Mouse (Mus musculus) intestine, embryonic 14.5 days (tissue): ENCODE results near the gene Tfap2e. TPM values are rescaled to one million over a fixed set of nuclear protein-coding genes. Genes with fewer than 3 reads are reported as not detected.
A peak's percentile ranks its signal among the peaks of the same experiment; 100 is the strongest.

ENCODE experiments used
- ATAC-seq: fragments of 200-750 bp; cut with Nextera tagmentation; replicated peaks from 2 replicates; pipeline ENCODE4 v1.8.0; 2017; ENCODE audit warnings: low read depth, moderate number of reproducible peaks, moderate TSS enrichment, moderate library complexity; ENCODE audit not compliant: low FRiP score, low TSS enrichment
- DNase-seq: peaks from one replicate; pipeline ENCODE4 v3.0.0-alpha.2; 2018; ENCODE audit warnings: low spot score
- H3K27ac ChIP-seq: fragments of 300-500 bp; sonication (generic); 2 replicates; pipeline ENCODE4 v1.5.1; 2014; ENCODE audit warnings: low read depth, mild to moderate bottlenecking, control low read depth
- H3K27me3 ChIP-seq: fragments of 300-500 bp; sonication (generic); replicated peaks from 2 replicates; pipeline ENCODE4 v1.6.1; 2014; ENCODE audit warnings: low read length, control low read depth; ENCODE audit not compliant: control insufficient read depth, insufficient read depth
- H3K36me3 ChIP-seq: fragments of 300-500 bp; sonication (generic); 2 replicates; pipeline ENCODE4 v1.6.1; 2014; ENCODE audit warnings: low read length, control low read depth; ENCODE audit not compliant: control insufficient read depth, insufficient read depth
- H3K4me1 ChIP-seq: fragments of 300-500 bp; sonication (generic); replicated peaks from 2 replicates; pipeline ENCODE4 v1.6.1; 2014; ENCODE audit warnings: low read length, control low read depth, mixed read lengths; ENCODE audit not compliant: control insufficient read depth, insufficient read depth
- H3K4me2 ChIP-seq: fragments of 300-500 bp; sonication (generic); 2 replicates; pipeline ENCODE4 v1.6.1; 2014; ENCODE audit warnings: low read length
- H3K4me3 ChIP-seq: fragments of 300-500 bp; sonication (generic); 2 replicates; pipeline ENCODE4 v1.5.1; 2014; ENCODE audit warnings: low read depth, low read length, control low read depth, mixed read lengths
- H3K9ac ChIP-seq: fragments of 300-500 bp; sonication (generic); 2 replicates; pipeline ENCODE4 v1.6.1; 2014; ENCODE audit warnings: mild to moderate bottlenecking, low read length
- H3K9me3 ChIP-seq: fragments of 300-500 bp; sonication (generic); 2 replicates; pipeline ENCODE4 v1.6.1; 2016; ENCODE audit warnings: low read length, control low read depth; ENCODE audit not compliant: control insufficient read depth
- WGBS: fragments of 180-500 bp; shearing (Covaris S2); extraction: QIAGEN DNeasy Blood & Tissue Kit; methylation state at CpG from one replicate; pipeline ENCODE4 v1.1.7; 2014; 5-methylcytosine and 5-hydroxymethylcytosine counted together
- polyA plus RNA-seq: library from polyadenylated mRNA; unstranded; fragments of >200 nt; fragmentation: Nextera tagmentation; extraction: Ambion mirVana; gene quantifications from 2 replicates; pipeline ENCODE4 v1.2.1, GENCODE M21; 2014

Gene Tfap2e
- not detected in 2 replicates for polyA plus RNA-seq

DNA sequence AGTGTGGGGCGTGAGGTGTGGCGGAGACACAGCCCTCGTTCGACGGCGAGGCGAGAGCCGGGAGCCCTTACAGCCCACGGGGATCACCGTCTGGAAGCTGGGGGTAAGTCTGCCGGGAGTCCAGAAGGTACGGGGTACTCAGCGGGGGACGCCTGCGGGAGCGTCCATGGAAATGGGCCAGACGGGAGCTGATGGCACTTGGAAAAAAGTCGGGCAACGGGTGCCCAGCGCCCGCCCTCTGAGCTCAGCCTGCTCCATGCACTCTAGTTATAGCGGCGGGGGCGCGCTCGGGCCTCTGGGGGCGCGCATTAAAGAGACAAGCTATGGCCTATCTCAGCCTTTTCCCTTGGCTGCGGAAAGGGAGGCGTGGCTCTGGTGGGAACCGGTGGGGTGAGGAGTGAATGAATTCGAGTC lies at the start of gene Tfap2e:
TSS of gene Tfap2e (minus strand) at position 240 of the 414 bp plus-strand sequence.
- H3K4me3 ChIP-seq: peak within 1 kb of the TSS; percentile 25
- H3K4me1 ChIP-seq: no peaks in the 10 kb centered on the region; the same call in 1 of the 2 replicates
- H3K4me2 ChIP-seq: peak within 1 kb of the TSS; percentile 45
- 0 out of 2 replicates have a peak within 1 kb of the TSS, but pooled peaks have one; percentile 5 for H3K9ac ChIP-seq
- no peaks in the 10 kb centered on the region for H3K36me3 ChIP-seq
- WGBS: 3% methylated on average over 32 of the region's 32 CpGs
- DNase-seq (peak; percentile 79), ATAC-seq (peak; percentile 54; the same call in 1 of the 2 replicates)
- H3K27ac ChIP-seq: no peak within 1 kb of the TSS
- peaks cover 80% of the 10 kb centered on the region for H3K27me3 ChIP-seq
- no peaks in the 10 kb centered on the region for H3K9me3 ChIP-seq

- DNase-seq (peak; percentile 43), ATAC-seq (no peak)
- whole genome bisulfite sequencing: 72% methylated on average over 8 of the region's 8 CpGs
Observed at GRCm38 (mm10) chr4:126782996-126783395, 47.0 kb upstream of the Tfap2e start.

DNA sequence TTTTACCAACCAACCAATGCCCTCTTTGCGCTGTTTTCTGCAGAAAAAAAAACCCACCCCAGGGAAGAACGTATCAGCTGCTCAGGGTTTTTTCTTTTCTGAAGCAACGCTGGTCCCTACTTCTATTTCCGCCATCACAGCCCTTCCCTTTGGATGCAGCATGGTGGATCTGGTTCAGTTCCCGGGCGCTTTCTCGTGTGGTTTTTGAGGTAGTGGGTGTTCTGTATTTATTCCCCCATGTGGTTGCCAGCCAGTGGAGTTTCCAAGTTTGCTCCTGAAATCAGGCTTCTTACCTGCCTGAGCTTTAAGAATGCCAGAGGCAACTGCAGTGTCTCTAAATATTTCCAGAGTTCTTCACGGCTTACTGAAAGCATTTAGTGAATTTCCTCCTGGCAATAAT lies 46.5 kb upstream of the Tfap2e start:
- Histone ChIP-seq H3K4me3 (no peak overlapping the region), H3K4me1 (no peaks in the 10 kb centered on the region), H3K27me3 (no peaks in the 10 kb centered on the region), H3K27ac (no peak overlapping the region), H3K9me3 (no peaks in the 10 kb centered on the region), H3K4me2 (no peak overlapping the region), H3K9ac (no peak overlapping the region), H3K36me3 (no peaks in the 10 kb centered on the region)
- WGBS: 91% methylated on average over 8 of the region's 8 CpGs
- DNase-seq: peak; percentile 23
- no peak for ATAC-seq

More at GRCm38 (mm10) chr4:126782996-126783395, 47.0 kb upstream of the Tfap2e start:
- Histone ChIP-seq H3K9me3 (no peaks in the 10 kb centered on the region), H3K4me2 (no peak overlapping the region), H3K4me3 (no peak overlapping the region), H3K4me1 (no peaks in the 10 kb centered on the region), H3K27ac (no peak overlapping the region), H3K27me3 (no peaks in the 10 kb centered on the region), H3K36me3 (no peaks in the 10 kb centered on the region), H3K9ac (no peak overlapping the region)

DNA sequence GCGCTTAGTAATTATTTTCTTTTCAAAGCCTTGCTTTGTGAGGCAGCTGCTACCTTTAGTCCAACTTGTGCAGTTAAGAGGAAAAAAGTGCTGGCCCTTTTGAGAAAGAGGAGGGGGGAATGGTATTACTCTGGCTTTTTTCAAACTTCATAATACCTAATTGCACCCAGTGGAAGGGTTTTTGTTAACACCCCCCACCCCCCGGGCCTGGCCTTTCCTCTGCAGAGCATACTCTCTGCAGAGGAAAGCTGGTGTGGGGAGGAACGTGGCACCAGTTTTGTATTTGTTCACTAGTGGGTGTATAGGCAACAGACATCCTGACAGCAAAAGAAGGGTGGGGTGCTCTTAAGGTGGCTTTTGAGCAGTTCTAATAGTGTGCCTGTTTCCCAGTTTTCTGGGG lies 45.8 kb upstream of the Tfap2e start:
- no peaks in the 10 kb centered on the region for H3K4me1 ChIP-seq
- DNase-seq (no peak), ATAC-seq (no peak)
- H3K4me2 ChIP-seq: no peak overlapping the region
- no peaks in the 10 kb centered on the region for H3K9me3 ChIP-seq
- H3K27ac ChIP-seq: no peak overlapping the region
- H3K4me3 ChIP-seq: no peak overlapping the region
- no peak overlapping the region for H3K9ac ChIP-seq
- no peaks in the 10 kb centered on the region for H3K36me3 ChIP-seq
- no peaks in the 10 kb centered on the region for H3K27me3 ChIP-seq
- 77% methylated on average over 3 of the region's 3 CpGs for WGBS

- H3K4me2 ChIP-seq: no peak overlapping the region
- peak; percentile 33 for DNase-seq
- H3K27me3 ChIP-seq: no peaks in the 10 kb centered on the region
- no peak overlapping the region for H3K9ac ChIP-seq
- no peaks in the 10 kb centered on the region for H3K36me3 ChIP-seq
- H3K9me3 ChIP-seq: no peaks in the 10 kb centered on the region
- H3K4me1 ChIP-seq: no peaks in the 10 kb centered on the region
- ATAC-seq: no peak
- no peak overlapping the region for H3K27ac ChIP-seq
- 73% methylated on average over 12 of the region's 12 CpGs for WGBS
- no peak overlapping the region for H3K4me3 ChIP-seq
Observed at GRCm38 (mm10) chr4:126779826-126780775, 44.1 kb upstream of the Tfap2e start.

DNA sequence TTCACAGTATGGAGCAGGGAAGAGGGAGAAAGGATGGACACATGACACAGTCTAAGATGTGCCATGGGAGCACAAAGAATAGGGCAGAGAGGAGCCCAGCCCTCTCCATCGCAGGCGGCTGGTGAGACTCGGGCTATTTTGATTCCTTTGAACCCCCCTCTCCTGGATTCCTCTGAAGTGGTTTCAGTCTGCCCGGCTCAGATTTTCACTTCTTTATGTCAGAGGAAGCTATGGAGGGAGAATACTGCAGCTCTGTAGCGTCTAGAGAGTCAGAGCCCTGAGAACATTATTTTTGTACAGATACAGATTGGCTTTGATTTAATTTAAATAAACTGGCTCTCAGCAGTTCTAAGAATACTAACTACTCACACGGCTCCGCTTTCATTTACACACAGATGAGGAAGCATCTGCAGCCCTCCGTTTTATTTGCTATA lies 43.1 kb upstream of the Tfap2e start:
- ATAC-seq (no peak), DNase-seq (peak; percentile 44)
- Histone ChIP-seq H3K27ac (no peak overlapping the region), H3K9me3 (no peaks in the 10 kb centered on the region), H3K4me3 (no peak overlapping the region), H3K27me3 (no peaks in the 10 kb centered on the region), H3K36me3 (no peaks in the 10 kb centered on the region), H3K9ac (no peak overlapping the region), H3K4me2 (no peak overlapping the region), H3K4me1 (no peaks in the 10 kb centered on the region)
- WGBS: 50% methylated on average over 8 of the region's 8 CpGs

GRCm38 (mm10) chr4:126775182-126775581 lies 39.1 kb upstream of the Tfap2e start:
- DNase-seq (peak; percentile 41), ATAC-seq (no peak)
- Histone ChIP-seq H3K4me1 (no peaks in the 10 kb centered on the region), H3K4me2 (no peak overlapping the region), H3K9ac (no peak overlapping the region), H3K27me3 (no peaks in the 10 kb centered on the region), H3K9me3 (no peaks in the 10 kb centered on the region), H3K27ac (no peak overlapping the region), H3K36me3 (0 out of 2 replicates have a peak, but pooled peaks cover 4% of the 10 kb centered on the region), H3K4me3 (no peak overlapping the region)
- 13% methylated on average over 1 of the region's 1 CpGs for WGBS

DNA sequence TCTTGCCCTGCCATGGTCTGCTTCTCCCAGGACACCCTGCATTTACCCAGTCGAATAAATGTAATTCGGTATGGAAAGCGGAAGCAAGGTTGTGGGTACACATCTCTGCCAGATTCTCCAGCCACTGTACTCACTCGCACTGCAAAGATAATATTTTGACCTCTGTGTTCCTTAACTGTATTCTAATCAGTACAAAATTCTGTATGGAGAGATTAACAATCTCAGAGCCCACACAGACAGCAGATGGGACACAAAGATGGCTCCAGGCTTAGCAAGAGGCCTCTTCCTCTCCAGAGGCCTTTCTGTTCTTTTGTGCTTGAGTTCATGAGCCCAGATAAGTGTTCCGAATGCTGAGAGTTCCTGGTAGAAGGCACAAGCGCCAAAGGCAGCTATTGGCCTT lies 37.8 kb upstream of the Tfap2e start:
- H3K27ac ChIP-seq: no peak overlapping the region
- no peaks in the 10 kb centered on the region for H3K9me3 ChIP-seq
- H3K4me3 ChIP-seq: no peak overlapping the region
- 95% methylated on average over 6 of the region's 6 CpGs for WGBS
- DNase-seq: peak; percentile 37
- ATAC-seq: no peak
- no peak overlapping the region for H3K9ac ChIP-seq
- H3K27me3 ChIP-seq: no peaks in the 10 kb centered on the region
- H3K4me1 ChIP-seq: no peaks in the 10 kb centered on the region
- no peak overlapping the region for H3K4me2 ChIP-seq
- 0 out of 2 replicates have a peak, but pooled peaks cover 4% of the 10 kb centered on the region for H3K36me3 ChIP-seq
